Mouse (Mus musculus) limb, embryonic 12.5 days (tissue): Measurements from ENCODE around the gene Fam208b. TPM values are rescaled to one million over a fixed set of nuclear protein-coding genes. Genes with fewer than 3 reads are reported as not detected.

ENCODE experiments used
- ATAC-seq: fragments of 200-750 bp; cut with Nextera tagmentation; 2 replicates; pipeline ENCODE4 v1.8.0; 2017; ENCODE audit warnings: low read depth, moderate TSS enrichment; ENCODE audit not compliant: insufficient number of reproducible peaks, insufficient read depth, low FRiP score, low TSS enrichment
- H3K27ac ChIP-seq: fragments of 300-500 bp; sonication (generic); 2 replicates; pipeline ENCODE4 v1.5.1; 2016; ENCODE audit warnings: mild to moderate bottlenecking, moderate library complexity
- H3K27me3 ChIP-seq: fragments of 300-500 bp; sonication (generic); 2 replicates; pipeline ENCODE4 v1.6.1; 2016; ENCODE audit warnings: mild to moderate bottlenecking, moderate library complexity
- H3K36me3 ChIP-seq: fragments of 300-500 bp; sonication (generic); 2 replicates; pipeline ENCODE4 v1.6.1; 2016; ENCODE audit warnings: mild to moderate bottlenecking, moderate library complexity
- H3K4me1 ChIP-seq: fragments of 300-500 bp; sonication (generic); replicated peaks from 2 replicates; pipeline ENCODE4 v1.6.1; 2016
- H3K4me2 ChIP-seq: fragments of 300-500 bp; sonication (generic); 2 replicates; pipeline ENCODE4 v1.6.1; 2016; ENCODE audit warnings: mild to moderate bottlenecking, moderate library complexity
- H3K4me3 ChIP-seq: fragments of 300-500 bp; sonication (generic); replicated peaks from 2 replicates; pipeline ENCODE4 v1.5.1; 2016; ENCODE audit warnings: mild to moderate bottlenecking
- H3K9ac ChIP-seq: fragments of 300-500 bp; sonication (generic); replicated peaks from 2 replicates; pipeline ENCODE4 v1.6.1; 2016; ENCODE audit warnings: mild to moderate bottlenecking, moderate library complexity
- H3K9me3 ChIP-seq: fragments of 300-500 bp; sonication (generic); 2 replicates; pipeline ENCODE4 v1.6.1; 2016; ENCODE audit warnings: mild to moderate bottlenecking, moderate library complexity
- WGBS: fragments of 180-500 bp; shearing (Covaris S2); methylation state at CpG from one replicate; pipeline ENCODE4 v1.1.7; 2016; 5-methylcytosine and 5-hydroxymethylcytosine counted together
- polyA plus RNA-seq: library from polyadenylated mRNA; unstranded; fragments of >200 nt; fragmentation: Nextera tagmentation; extraction: Ambion mirVana; gene quantifications from 2 replicates; pipeline ENCODE4 v1.2.1, GENCODE M21; 2016

The Fam208b gene
- 26.6 and 28.3 TPM in 2 replicates for polyA plus RNA-seq

DNA sequence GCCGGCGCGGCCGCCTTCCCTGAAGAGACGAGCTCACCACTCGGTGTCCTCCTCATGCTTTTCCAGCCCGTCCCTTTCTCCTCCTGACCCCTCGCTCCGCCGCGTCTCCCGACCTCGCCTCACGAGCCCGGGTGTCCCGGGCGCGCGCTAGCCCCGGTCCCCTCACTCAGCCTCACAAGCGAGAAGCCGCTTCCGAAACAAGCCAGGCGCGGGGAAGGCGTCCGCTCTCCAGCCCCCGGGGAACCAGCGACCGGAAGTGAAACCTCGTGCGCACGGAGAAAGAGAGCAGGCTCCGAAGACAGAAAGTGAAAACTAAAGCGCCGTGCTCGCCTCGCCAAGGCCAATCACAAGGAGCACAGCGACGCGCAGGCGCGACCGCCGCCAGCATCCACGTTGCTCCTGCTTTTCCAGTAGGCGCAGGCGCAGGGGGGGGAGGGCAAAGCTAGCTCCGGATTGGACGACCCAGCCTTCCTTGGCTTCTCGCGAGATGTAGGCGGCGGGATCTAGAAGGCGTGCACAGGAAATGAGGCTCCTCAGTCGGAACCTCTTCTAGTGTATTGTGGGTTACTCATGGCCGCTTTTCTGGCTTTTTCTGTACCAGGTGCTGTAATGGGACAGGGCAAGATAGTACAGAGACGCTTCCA, at the start of gene Fam208b:
TSS of gene Fam208b (minus strand) at position 314 of the 644 bp plus-strand sequence.
- Histone ChIP-seq H3K27ac (peak within 1 kb of the TSS; percentile 96), H3K36me3 (no peaks in the 10 kb centered on the region; the same call in 1 of the 2 replicates), H3K9ac (peak within 1 kb of the TSS; percentile 88), H3K9me3 (no peaks in the 10 kb centered on the region), H3K4me3 (peak within 1 kb of the TSS; percentile 93), H3K4me1 (no peaks in the 10 kb centered on the region), H3K27me3 (no peaks in the 10 kb centered on the region), H3K4me2 (peak within 1 kb of the TSS; percentile 68)
- peak; percentile 99 for ATAC-seq
- WGBS, result under 1% methylated on average over 58 of the region's 58 CpGs

GRCm38 (mm10) chr13:3659163-3660160, 48.6 kb upstream of the Fam208b start:
- Histone ChIP-seq H3K4me2 (no peak overlapping the region), H3K9me3 (no peaks in the 10 kb centered on the region), H3K4me1 (no peaks in the 10 kb centered on the region), H3K27me3 (no peaks in the 10 kb centered on the region), H3K9ac (no peak overlapping the region), H3K4me3 (no peak overlapping the region), H3K27ac (no peak overlapping the region), H3K36me3 (no peaks in the 10 kb centered on the region)
- ATAC-seq, result no peak
- WGBS, result 57% methylated on average over 16 of the region's 16 CpGs

DNA sequence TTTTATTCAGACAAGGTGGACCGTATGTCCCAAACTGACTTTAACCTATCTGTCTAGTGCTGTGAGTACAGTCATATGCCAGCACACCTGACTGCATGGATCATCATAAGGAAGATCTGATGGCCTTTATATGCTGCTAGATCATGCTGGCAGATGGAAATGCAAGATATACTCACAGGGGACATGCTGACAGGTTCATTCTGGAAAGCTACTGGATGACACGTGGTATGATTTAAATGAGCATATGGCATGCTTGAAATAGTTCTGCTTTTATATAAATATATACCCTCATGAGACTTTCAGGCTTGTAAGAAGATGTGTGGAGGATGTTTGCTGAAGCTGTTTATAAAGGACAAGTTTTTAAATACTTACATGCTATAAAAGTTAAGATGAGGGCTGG, 43.5 kb upstream of the Fam208b start:
- Histone ChIP-seq H3K4me2 (no peak overlapping the region), H3K9me3 (no peaks in the 10 kb centered on the region), H3K36me3 (peaks cover 32% of the 10 kb centered on the region), H3K4me1 (no peaks in the 10 kb centered on the region), H3K9ac (no peak overlapping the region), H3K27me3 (no peaks in the 10 kb centered on the region), H3K27ac (no peak overlapping the region), H3K4me3 (no peak overlapping the region)
- WGBS, result 85% methylated on average over 2 of the region's 2 CpGs
- ATAC-seq, result no peak

GRCm38 (mm10) chr13:3650569-3650968, 39.7 kb upstream of the Fam208b start:
- Histone ChIP-seq H3K9me3 (no peaks in the 10 kb centered on the region), H3K27me3 (no peaks in the 10 kb centered on the region), H3K4me3 (no peak overlapping the region), H3K4me1 (no peaks in the 10 kb centered on the region), H3K36me3 (peaks cover 48% of the 10 kb centered on the region), H3K27ac (no peak overlapping the region), H3K4me2 (no peak overlapping the region), H3K9ac (no peak overlapping the region)
- 83% methylated on average over 4 of the region's 4 CpGs for WGBS
- ATAC-seq, result no peak

- 96% methylated on average over 7 of the region's 7 CpGs for WGBS
- no peak overlapping the region for H3K27ac ChIP-seq
- no peak overlapping the region for H3K9ac ChIP-seq
- H3K4me3 ChIP-seq, result no peak overlapping the region
- no peaks in the 10 kb centered on the region for H3K27me3 ChIP-seq
- H3K4me2 ChIP-seq, result no peak overlapping the region
- H3K36me3 ChIP-seq, result peaks cover 38% of the 10 kb centered on the region
- no peaks in the 10 kb centered on the region for H3K4me1 ChIP-seq
- ATAC-seq, result no peak
- H3K9me3 ChIP-seq, result no peaks in the 10 kb centered on the region
Measured at GRCm38 (mm10) chr13:3646566-3646965, 35.7 kb upstream of the Fam208b start.

GRCm38 (mm10) chr13:3645919-3646318, 35.0 kb upstream of the Fam208b start:
- no peak for ATAC-seq
- H3K4me1 ChIP-seq, result no peaks in the 10 kb centered on the region

DNA sequence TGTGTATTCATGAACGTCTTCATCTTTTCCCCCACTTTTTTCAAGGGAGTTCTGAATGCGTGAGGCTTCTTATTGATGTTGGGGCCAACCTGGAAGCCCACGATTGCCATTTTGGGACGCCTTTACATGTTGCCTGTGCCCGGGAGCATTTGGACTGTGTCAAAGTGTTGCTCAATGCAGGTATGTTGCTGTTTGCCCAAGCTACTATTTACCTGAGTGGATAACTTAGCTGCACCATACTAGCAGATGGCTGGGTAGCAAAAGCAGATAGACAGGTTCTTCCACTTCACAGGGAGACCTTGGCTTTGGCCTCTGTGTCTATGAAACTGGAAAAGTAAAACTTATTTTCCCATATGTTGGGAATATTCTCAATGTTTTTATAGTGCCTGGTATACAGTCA, 34.0 kb upstream of the Fam208b start:
- Histone ChIP-seq H3K4me3 (no peak overlapping the region), H3K36me3 (peaks cover 26% of the 10 kb centered on the region), H3K27ac (no peak overlapping the region), H3K4me1 (no peaks in the 10 kb centered on the region), H3K4me2 (no peak overlapping the region), H3K27me3 (no peaks in the 10 kb centered on the region), H3K9me3 (no peaks in the 10 kb centered on the region), H3K9ac (no peak overlapping the region)
- no peak for ATAC-seq
- WGBS, result 94% methylated on average over 5 of the region's 5 CpGs

More at GRCm38 (mm10) chr13:3645919-3646318, 35.0 kb upstream of the Fam208b start:
- Histone ChIP-seq H3K4me3 (no peak overlapping the region), H3K9me3 (no peaks in the 10 kb centered on the region), H3K27me3 (no peaks in the 10 kb centered on the region), H3K36me3 (peaks cover 36% of the 10 kb centered on the region), H3K9ac (no peak overlapping the region), H3K4me2 (no peak overlapping the region), H3K27ac (no peak overlapping the region)
- WGBS, result 90% methylated on average over 3 of the region's 3 CpGs

GRCm38 (mm10) chr13:3642538-3642937, 31.6 kb upstream of the Fam208b start:
- Histone ChIP-seq H3K9me3 (no peaks in the 10 kb centered on the region), H3K4me2 (no peak overlapping the region), H3K36me3 (peaks cover 18% of the 10 kb centered on the region), H3K4me3 (no peak overlapping the region), H3K27ac (no peak overlapping the region), H3K4me1 (no peaks in the 10 kb centered on the region), H3K9ac (no peak overlapping the region), H3K27me3 (no peaks in the 10 kb centered on the region)
- WGBS, result 87% methylated on average over 5 of the region's 5 CpGs
- no peak for ATAC-seq

DNA sequence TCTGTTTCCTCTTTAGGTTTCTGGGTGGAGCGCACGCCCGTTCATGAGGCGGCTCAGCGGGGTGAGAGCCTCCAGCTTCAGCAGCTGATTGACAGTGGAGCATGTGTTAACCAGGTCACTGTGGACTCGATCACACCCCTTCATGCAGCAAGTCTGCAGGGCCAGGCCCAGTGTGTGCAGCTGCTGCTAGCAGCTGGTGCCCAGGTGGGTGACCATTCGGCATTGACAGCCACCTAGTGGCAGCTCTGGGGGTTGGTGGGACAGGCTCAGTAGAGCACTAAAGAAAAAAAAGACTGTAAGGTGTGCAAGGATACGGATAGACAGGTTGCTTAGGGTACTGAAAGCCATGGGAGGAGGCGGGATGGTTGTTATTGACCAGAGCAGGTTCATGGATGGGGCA, 31.1 kb upstream of the Fam208b start:
- Histone ChIP-seq H3K4me2 (no peak overlapping the region), H3K4me3 (no peak overlapping the region), H3K4me1 (no peaks in the 10 kb centered on the region), H3K27me3 (no peaks in the 10 kb centered on the region), H3K36me3 (peaks cover 18% of the 10 kb centered on the region), H3K27ac (no peak overlapping the region), H3K9me3 (no peaks in the 10 kb centered on the region), H3K9ac (no peak overlapping the region)
- ATAC-seq, result no peak; the same call in 1 of the 2 replicates
- 67% methylated on average over 9 of the region's 9 CpGs for WGBS

- Histone ChIP-seq H3K36me3 (no peaks in the 10 kb centered on the region), H3K27ac (no peak overlapping the region), H3K4me1 (0 out of 2 replicates have a peak, but pooled peaks cover 3% of the 10 kb centered on the region), H3K27me3 (no peaks in the 10 kb centered on the region), H3K9me3 (no peaks in the 10 kb centered on the region), H3K4me2 (no peak overlapping the region), H3K9ac (no peak overlapping the region), H3K4me3 (no peak overlapping the region)
- ATAC-seq, result no peak
- WGBS, result 63% methylated on average over 11 of the region's 11 CpGs
Measured at GRCm38 (mm10) chr13:3636797-3637196, 25.9 kb upstream of the Fam208b start.

DNA sequence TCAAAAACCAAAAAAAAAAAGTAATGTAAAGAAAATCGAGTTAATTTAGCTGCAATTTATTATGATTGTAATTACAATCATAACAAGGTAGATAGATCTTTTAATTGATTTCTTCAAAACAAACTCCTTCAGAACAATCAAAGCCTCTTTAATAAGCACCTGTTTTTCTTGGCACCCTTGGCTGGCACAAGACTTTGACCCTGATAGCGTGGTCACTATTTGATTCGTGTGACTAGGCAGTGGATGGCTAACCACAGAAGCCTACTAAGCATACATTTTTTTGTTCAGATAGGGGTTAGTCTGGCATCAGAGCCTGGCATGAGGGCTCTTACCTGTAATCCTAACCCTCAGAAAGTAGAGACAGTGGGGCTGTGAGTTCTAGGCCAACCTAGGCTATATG, 24.2 kb upstream of the Fam208b start:
- Histone ChIP-seq H3K27me3 (no peaks in the 10 kb centered on the region), H3K27ac (no peak overlapping the region), H3K4me1 (0 out of 2 replicates have a peak, but pooled peaks cover 3% of the 10 kb centered on the region), H3K36me3 (no peaks in the 10 kb centered on the region), H3K4me3 (no peak overlapping the region), H3K4me2 (no peak overlapping the region), H3K9me3 (no peaks in the 10 kb centered on the region), H3K9ac (no peak overlapping the region)
- WGBS, result 90% methylated on average over 3 of the region's 3 CpGs
- ATAC-seq, result no peak
